Mouse (Mus musculus) stomach, embryonic 15.5 days (tissue): ENCODE data around the gene Epb41l3. TPM values are rescaled to one million over a fixed set of nuclear protein-coding genes. Genes with fewer than 3 reads are reported as not detected.

Experiments
- ATAC-seq: fragments of 200-750 bp; cut with Nextera tagmentation; 2 replicates; pipeline ENCODE4 v1.8.0; 2017; ENCODE audit warnings: low read depth, moderate number of reproducible peaks, moderate TSS enrichment; ENCODE audit not compliant: insufficient read depth, low FRiP score
- H3K27ac ChIP-seq: fragments of 300-500 bp; sonication (generic); 2 replicates; pipeline ENCODE4 v1.5.1; 2015; ENCODE audit warnings: mild to moderate bottlenecking, inconsistent platforms
- H3K27me3 ChIP-seq: fragments of 300-500 bp; sonication (generic); replicated peaks from 2 replicates; pipeline ENCODE4 v1.6.1; 2015; ENCODE audit warnings: inconsistent platforms
- H3K36me3 ChIP-seq: fragments of 300-500 bp; sonication (generic); 2 replicates; pipeline ENCODE4 v1.6.1; 2015; ENCODE audit warnings: inconsistent platforms
- H3K4me1 ChIP-seq: fragments of 300-500 bp; sonication (generic); 2 replicates; pipeline ENCODE4 v1.6.1; 2015; ENCODE audit warnings: inconsistent platforms
- H3K4me2 ChIP-seq: fragments of 300-500 bp; sonication (generic); 2 replicates; pipeline ENCODE4 v1.6.1; 2015; ENCODE audit warnings: mild to moderate bottlenecking, inconsistent platforms
- H3K4me3 ChIP-seq: fragments of 300-500 bp; sonication (generic); replicated peaks from 2 replicates; pipeline ENCODE4 v1.5.1; 2015; ENCODE audit warnings: inconsistent platforms
- H3K9ac ChIP-seq: fragments of 300-500 bp; sonication (generic); 2 replicates; pipeline ENCODE4 v1.6.1; 2015; ENCODE audit warnings: inconsistent platforms
- H3K9me3 ChIP-seq: fragments of 300-500 bp; sonication (generic); 2 replicates; pipeline ENCODE4 v1.6.1; 2016; ENCODE audit warnings: inconsistent platforms
- WGBS: fragments of 180-500 bp; shearing (Covaris S2); methylation state at CpG from one replicate; pipeline ENCODE4 v1.1.7; 2015; 5-methylcytosine and 5-hydroxymethylcytosine counted together
- polyA plus RNA-seq: library from polyadenylated mRNA; unstranded; fragments of >200 nt; fragmentation: Nextera tagmentation; extraction: Ambion mirVana; gene quantifications from 2 replicates; pipeline ENCODE4 v1.2.1, GENCODE M21; 2015

The Epb41l3 gene
- polyA plus RNA-seq, 1 experiment from 2014 or later, result 57.2 TPM

GRCm38 (mm10) chr17:69198805-69199204 is 123.3 kb downstream of the Epb41l3 start:
- H3K4me1 ChIP-seq, result no peaks in the 10 kb centered on the region
- no peaks in the 10 kb centered on the region for H3K36me3 ChIP-seq
- ATAC-seq, result 0 out of 2 replicates have a peak, but pooled peaks have one; percentile 35
- H3K4me2 ChIP-seq, result no peak overlapping the region
- H3K9ac ChIP-seq, result no peak overlapping the region
- no peak overlapping the region for H3K27ac ChIP-seq
- 50% methylated on average over 1 of the region's 1 CpGs for WGBS
- H3K27me3 ChIP-seq, result no peaks in the 10 kb centered on the region
- H3K9me3 ChIP-seq, result no peaks in the 10 kb centered on the region
- no peak overlapping the region for H3K4me3 ChIP-seq

- WGBS, result 83% methylated on average over 6 of the region's 6 CpGs
- Histone ChIP-seq H3K4me3 (no peak overlapping the region), H3K36me3 (no peaks in the 10 kb centered on the region), H3K27ac (no peak overlapping the region), H3K9ac (no peak overlapping the region), H3K27me3 (no peaks in the 10 kb centered on the region), H3K4me2 (no peak overlapping the region), H3K4me1 (no peaks in the 10 kb centered on the region), H3K9me3 (no peaks in the 10 kb centered on the region)
- ATAC-seq, result no peak
Observed at GRCm38 (mm10) chr17:69199827-69200226, 124.3 kb downstream of the Epb41l3 start.

DNA sequence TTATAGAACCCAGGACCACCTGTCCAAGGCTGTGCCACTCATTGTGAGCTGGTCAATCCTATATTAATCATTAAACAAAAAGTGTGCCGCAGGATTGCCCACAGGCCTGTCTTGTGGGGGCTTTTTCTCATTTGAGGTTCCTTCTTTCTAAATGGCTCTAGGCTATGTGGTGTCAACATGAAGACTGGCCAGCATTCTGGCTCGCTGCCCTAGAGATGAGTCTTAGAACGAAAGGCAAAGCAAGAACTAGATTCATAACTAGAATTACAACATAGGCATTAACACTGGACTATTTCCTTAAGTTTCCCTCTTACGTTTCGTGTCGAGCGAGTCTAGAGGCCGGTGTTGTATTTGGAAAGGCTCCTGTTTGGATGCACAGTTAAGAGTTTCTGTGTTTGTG is 125.5 kb downstream of the Epb41l3 start:
- no peak for ATAC-seq
- H3K27me3 ChIP-seq, result no peaks in the 10 kb centered on the region
- no peaks in the 10 kb centered on the region for H3K4me1 ChIP-seq
- H3K4me3 ChIP-seq, result no peak overlapping the region
- WGBS, result 91% methylated on average over 8 of the region's 8 CpGs
- no peak overlapping the region for H3K4me2 ChIP-seq
- H3K9me3 ChIP-seq, result no peaks in the 10 kb centered on the region
- H3K9ac ChIP-seq, result no peak overlapping the region
- H3K36me3 ChIP-seq, result no peaks in the 10 kb centered on the region
- no peak overlapping the region for H3K27ac ChIP-seq

DNA sequence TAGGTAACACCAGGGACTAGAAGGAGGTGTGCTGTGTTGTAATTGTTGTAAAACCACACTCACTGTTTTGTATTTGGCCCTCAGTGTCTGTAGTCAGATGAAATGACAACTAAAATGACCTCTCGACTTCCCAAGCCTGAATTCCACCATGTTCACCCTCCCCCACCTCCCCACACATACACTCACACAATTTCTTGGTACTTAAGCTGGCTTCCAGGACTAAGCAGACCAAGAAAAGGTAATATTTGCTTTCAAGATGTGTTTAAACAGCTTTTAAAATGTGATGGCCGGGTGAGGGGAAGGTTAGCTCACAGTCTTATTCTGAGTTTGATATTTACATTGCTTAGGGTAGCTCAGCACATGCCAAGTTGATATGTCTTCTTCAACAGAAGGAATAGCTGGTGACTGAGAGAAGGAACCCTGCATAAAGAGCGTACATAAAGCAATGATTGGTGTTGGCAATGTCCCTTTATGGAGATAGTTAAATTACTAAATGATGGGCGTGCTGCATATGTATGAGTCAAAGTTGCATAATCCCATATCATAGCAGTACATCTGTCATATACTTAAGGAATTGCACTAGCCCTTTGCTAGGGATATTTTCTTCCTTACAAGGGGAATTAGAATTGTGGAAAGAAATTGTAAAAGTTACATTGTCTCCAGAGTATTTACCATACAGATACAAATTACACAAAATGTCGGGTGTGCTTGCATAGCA is 130.0 kb downstream of the Epb41l3 start:
- no peak overlapping the region for H3K27ac ChIP-seq
- H3K4me2 ChIP-seq, result no peak overlapping the region
- H3K9me3 ChIP-seq, result no peaks in the 10 kb centered on the region
- no peaks in the 10 kb centered on the region for H3K4me1 ChIP-seq
- H3K9ac ChIP-seq, result no peak overlapping the region
- H3K27me3 ChIP-seq, result no peaks in the 10 kb centered on the region
- 71% methylated on average over 5 of the region's 5 CpGs for WGBS
- ATAC-seq, result 0 out of 2 replicates have a peak, but pooled peaks have one; percentile 22
- H3K4me3 ChIP-seq, result no peak overlapping the region
- no peaks in the 10 kb centered on the region for H3K36me3 ChIP-seq

DNA sequence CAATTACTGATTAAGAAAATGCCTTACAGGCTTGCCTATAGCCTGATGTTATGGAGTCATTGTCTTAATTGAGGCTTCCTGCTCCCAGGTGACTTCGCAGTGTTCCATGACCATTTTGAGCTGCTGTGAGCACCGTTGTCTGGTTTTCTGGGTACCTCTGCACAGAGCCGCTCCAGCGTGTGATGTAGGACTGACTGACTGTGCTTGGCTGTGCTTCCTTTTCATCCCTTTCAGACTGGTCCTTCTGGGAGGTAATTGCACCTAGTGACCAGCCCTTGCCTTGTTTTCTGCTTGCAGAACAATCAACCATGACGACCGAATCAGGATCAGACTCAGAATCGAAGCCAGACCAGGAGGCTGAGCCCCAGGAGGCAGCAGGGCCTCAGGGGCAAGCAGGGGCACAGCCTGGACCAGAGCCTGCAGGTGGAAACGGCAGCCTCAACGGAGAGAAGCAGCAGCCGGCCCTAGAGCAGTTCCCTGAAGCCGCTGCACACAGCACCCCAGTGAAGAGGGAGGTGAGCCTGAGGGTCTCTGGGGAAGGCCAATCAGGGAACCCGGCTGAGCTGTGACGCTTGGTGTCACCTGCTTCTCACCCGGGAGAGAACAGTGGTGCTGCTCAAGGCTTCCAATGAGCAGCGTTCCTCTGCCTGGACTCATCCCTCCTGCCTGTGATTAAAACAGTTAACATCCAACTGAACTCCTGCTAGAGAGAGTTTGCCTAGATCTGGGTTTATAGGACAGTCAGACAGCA is 132.3 kb downstream of the Epb41l3 start:
- WGBS, result 64% methylated on average over 15 of the region's 15 CpGs
- H3K27me3 ChIP-seq, result no peaks in the 10 kb centered on the region
- no peak overlapping the region for H3K27ac ChIP-seq
- no peaks in the 10 kb centered on the region for H3K36me3 ChIP-seq
- no peaks in the 10 kb centered on the region for H3K4me1 ChIP-seq
- no peak overlapping the region for H3K4me3 ChIP-seq
- no peak overlapping the region for H3K9ac ChIP-seq
- H3K9me3 ChIP-seq, result no peaks in the 10 kb centered on the region
- H3K4me2 ChIP-seq, result no peak overlapping the region
- no peak for ATAC-seq

DNA sequence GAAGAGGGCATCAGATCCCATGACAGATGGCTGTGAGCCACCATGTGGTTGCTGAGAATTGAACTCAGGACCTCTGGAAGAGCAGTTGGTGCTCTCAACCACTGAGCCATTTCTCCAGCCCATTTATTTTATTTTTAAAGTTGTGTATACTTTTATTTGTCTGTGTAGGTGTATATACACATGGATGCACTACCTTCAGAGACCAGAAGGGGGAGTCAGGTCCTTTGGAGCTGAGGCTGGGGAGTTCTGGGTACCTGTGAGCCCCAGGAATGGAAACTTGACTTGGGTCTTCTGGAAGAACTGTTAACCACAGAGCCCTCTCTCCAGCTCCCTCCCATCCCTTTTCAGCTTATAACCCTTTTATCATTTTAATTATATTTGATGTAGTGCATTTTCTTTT is 135.6 kb downstream of the Epb41l3 start:
- ATAC-seq, result no peak
- Histone ChIP-seq H3K36me3 (no peaks in the 10 kb centered on the region), H3K27me3 (no peaks in the 10 kb centered on the region), H3K9me3 (no peaks in the 10 kb centered on the region), H3K4me1 (no peaks in the 10 kb centered on the region), H3K4me3 (no peak overlapping the region), H3K4me2 (no peak overlapping the region), H3K9ac (no peak overlapping the region), H3K27ac (no peak overlapping the region)

DNA sequence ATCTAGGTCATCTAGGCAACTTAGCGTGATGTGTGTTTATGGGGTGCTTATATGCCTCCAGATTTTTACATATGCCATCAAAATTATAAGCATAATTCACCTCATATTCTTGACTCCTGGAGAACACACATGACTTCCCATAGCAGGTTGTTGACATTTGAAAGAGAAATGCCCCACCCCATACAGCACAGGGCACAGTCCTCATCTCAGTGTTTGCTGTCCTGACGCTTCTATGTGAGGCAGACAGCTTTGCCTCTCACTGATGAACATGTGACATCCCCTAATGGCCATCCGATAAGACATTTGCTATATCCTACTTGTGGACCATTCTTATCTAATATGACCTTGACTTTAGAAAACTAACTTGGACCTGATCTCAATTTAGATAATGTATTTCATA is 140.6 kb downstream of the Epb41l3 start:
- Histone ChIP-seq H3K27me3 (no peaks in the 10 kb centered on the region), H3K36me3 (no peaks in the 10 kb centered on the region), H3K9ac (no peak overlapping the region), H3K27ac (no peak overlapping the region), H3K4me1 (no peaks in the 10 kb centered on the region), H3K4me2 (no peak overlapping the region), H3K9me3 (no peaks in the 10 kb centered on the region), H3K4me3 (no peak overlapping the region)
- no peak for ATAC-seq
- 83% methylated on average over 3 of the region's 3 CpGs for WGBS

DNA sequence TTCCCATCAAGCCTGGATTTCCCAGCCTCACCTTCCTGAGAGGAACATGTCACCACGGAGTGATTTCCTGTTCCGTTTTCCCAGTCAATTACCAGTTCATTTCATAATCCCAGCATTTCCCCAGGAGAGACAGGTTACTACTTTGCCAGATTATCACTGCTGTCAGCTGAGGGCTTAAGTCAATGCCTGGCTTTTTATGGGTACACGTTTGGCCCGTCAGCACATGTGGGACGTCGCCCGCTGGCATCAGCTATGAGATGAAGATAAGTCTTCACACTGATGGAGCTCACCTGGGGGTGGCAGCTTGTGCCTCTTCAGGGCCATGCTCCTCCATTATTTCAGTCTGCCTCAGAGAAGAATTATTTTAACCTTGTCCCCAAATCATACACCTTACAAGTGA is 145.4 kb downstream of the Epb41l3 start:
- H3K27me3 ChIP-seq, result no peaks in the 10 kb centered on the region
- no peak overlapping the region for H3K4me3 ChIP-seq
- H3K9ac ChIP-seq, result no peak overlapping the region
- no peaks in the 10 kb centered on the region for H3K9me3 ChIP-seq
- no peak overlapping the region for H3K4me2 ChIP-seq
- no peak overlapping the region for H3K27ac ChIP-seq
- H3K36me3 ChIP-seq, result no peaks in the 10 kb centered on the region
- no peak for ATAC-seq
- no peaks in the 10 kb centered on the region for H3K4me1 ChIP-seq
- 69% methylated on average over 7 of the region's 7 CpGs for WGBS

DNA sequence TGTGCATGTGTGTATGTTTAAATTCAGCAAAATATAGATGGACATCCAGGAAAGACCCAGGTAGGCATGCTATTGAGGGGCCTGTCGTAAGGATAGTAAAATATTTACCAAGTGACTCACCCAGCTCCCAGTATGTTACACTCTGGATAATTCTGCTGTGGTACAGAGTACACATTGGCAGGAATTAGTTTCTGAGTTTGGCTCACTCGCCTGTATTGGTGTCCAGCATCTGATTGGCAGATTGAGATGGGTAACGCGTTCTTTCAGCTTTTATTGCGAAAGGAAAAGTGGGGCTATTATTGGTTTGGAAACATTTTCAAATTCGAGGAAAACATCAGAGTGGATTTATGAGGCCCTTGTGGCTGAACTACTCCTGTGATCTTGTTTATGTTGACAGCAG is 145.9 kb downstream of the Epb41l3 start:
- Histone ChIP-seq H3K4me3 (no peak overlapping the region), H3K4me2 (no peak overlapping the region), H3K27ac (no peak overlapping the region), H3K9ac (no peak overlapping the region), H3K4me1 (no peaks in the 10 kb centered on the region), H3K27me3 (no peaks in the 10 kb centered on the region), H3K9me3 (no peaks in the 10 kb centered on the region), H3K36me3 (no peaks in the 10 kb centered on the region)
- 67% methylated on average over 6 of the region's 6 CpGs for WGBS
- no peak for ATAC-seq

GRCm38 (mm10) chr17:69221966-69222692 is 146.6 kb downstream of the Epb41l3 start:
- H3K4me1 ChIP-seq, result no peaks in the 10 kb centered on the region
- 32% methylated on average over 10 of the region's 10 CpGs for WGBS
- H3K4me2 ChIP-seq, result no peak overlapping the region
- no peaks in the 10 kb centered on the region for H3K36me3 ChIP-seq
- H3K27ac ChIP-seq, result no peak overlapping the region
- ATAC-seq, result no peak
- H3K9me3 ChIP-seq, result no peaks in the 10 kb centered on the region
- no peak overlapping the region for H3K9ac ChIP-seq
- no peaks in the 10 kb centered on the region for H3K27me3 ChIP-seq
- H3K4me3 ChIP-seq, result no peak overlapping the region

DNA sequence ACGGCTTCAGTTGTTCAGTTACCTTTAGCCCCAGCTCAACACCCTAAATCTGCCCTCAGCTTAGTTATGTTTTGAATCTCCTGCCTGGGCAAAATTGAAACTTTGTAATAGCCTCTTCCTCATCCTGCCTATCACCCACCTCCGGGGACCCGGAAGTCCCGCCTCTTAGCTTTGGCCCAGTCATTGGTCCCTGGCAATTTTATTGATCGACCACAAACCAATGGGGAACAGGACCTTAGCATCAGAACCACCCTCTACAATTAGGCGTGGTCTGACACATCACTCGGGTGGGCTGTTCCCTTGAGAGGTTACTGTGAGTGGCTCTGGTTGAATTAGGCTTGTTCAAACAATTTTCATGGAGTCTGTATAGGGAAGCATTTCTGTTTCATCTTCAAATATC is 150.5 kb downstream of the Epb41l3 start:
- Histone ChIP-seq H3K9ac (no peak overlapping the region), H3K4me2 (no peak overlapping the region), H3K27me3 (no peaks in the 10 kb centered on the region), H3K27ac (no peak overlapping the region), H3K9me3 (no peaks in the 10 kb centered on the region), H3K36me3 (no peaks in the 10 kb centered on the region), H3K4me1 (no peaks in the 10 kb centered on the region), H3K4me3 (no peak overlapping the region)
- 79% methylated on average over 7 of the region's 7 CpGs for WGBS
- ATAC-seq, result no peak

DNA sequence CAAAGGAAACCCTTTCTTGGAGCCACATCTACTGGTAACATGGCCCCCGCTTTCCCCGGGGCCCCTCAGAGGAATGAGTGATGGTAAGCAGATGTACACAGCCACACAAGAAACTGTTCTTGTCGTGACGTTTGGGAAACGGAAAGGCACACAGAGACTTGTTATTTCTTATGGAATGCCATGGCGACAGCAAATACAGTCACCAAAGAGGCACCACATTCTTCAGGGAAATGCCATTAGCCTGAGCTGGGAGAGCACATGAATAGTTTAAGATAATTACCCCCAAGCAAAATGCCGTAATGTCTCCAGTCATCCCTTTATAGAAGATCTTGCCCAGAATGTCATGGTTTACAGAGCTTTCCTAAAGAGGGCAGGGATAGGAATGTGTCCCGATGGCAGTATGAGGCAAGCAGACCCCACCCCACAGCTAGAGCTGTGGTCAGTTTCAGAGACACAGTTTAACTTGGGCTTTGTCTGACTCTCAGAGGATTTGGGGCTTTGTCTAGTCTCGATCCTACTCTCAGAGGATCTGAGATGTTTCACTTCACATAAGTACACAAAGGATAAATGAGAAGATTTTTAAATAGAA is 152.0 kb downstream of the Epb41l3 start:
- Histone ChIP-seq H3K9ac (no peak overlapping the region), H3K9me3 (no peaks in the 10 kb centered on the region), H3K4me2 (no peak overlapping the region), H3K27ac (no peak overlapping the region), H3K27me3 (no peaks in the 10 kb centered on the region), H3K4me1 (no peaks in the 10 kb centered on the region), H3K4me3 (no peak overlapping the region), H3K36me3 (no peaks in the 10 kb centered on the region)
- ATAC-seq, result no peak; the same call in 1 of the 2 replicates
- WGBS, result 41% methylated on average over 9 of the region's 9 CpGs
